Mouse (Mus musculus) neural tube, embryonic 13.5 days (tissue): ENCODE measurements around the gene Ift80. TPM values are rescaled to one million over a fixed set of nuclear protein-coding genes. Genes with fewer than 3 reads are reported as not detected.

Experiments
- microRNA counts: library from miRNA; unstranded; fragments of <30 nt; microRNA quantifications from one replicate; lab custom pipeline; 2016
- microRNA-seq: library from miRNA; unstranded; fragments of <30 nt; microRNA quantifications from one replicate; pipeline ENCODE4, GENCODE M21; 2016
- polyA plus RNA-seq: library from polyadenylated mRNA; unstranded; fragments of >200 nt; fragmentation: Nextera tagmentation; extraction: Ambion mirVana; gene quantifications from 2 replicates; pipeline ENCODE4 v1.2.1, GENCODE M21; 2015

The Ift80 gene
- polyA plus RNA-seq, 1 experiment from 2014 or later = 10.1 TPM

MicroRNAs within 50 kb of the gene (microRNA counts, 519-probe panel; counts per million panel counts)
- 5,339 counts per million, percentile 91 among the panel's probes with 10 or more counts for microRNA mmu-miR-15b (lab: Ali Mortazavi, UCI)

Small RNA genes lying within 50 kb of the gene (microRNA-seq; reads per million reads assigned to microRNA genes)
- 554 reads per million, percentile 76 among the genes with 10 or more reads in this experiment for gene Mir15b
- gene Mir16-2 = 267 reads per million, percentile 68 among the genes with 10 or more reads in this experiment

Other genes starting within 250 kb of the Ift80 start
- 2.8 and 3.5 TPM in 2 replicates for gene 1110032F04Rik, start 135.0 kb downstream of the Ift80 start, polyA plus RNA-seq
- 46.2 and 51.9 TPM in 2 replicates for gene Smc4, start 168 bp upstream of the Ift80 start, polyA plus RNA-seq
- gene Trim59, start 40.2 kb upstream of the Ift80 start, polyA plus RNA-seq = 38.0 and 47.3 TPM in 2 replicates
- gene Kpna4, start 122.5 kb upstream of the Ift80 start, polyA plus RNA-seq = 31.8 and 35.0 TPM in 2 replicates
- not detected in 2 replicates for gene Arl14, start 217.8 kb upstream of the Ift80 start, polyA plus RNA-seq